Mouse (Mus musculus): ENCODE measurements around the gene Fcrl5.

DNA sequence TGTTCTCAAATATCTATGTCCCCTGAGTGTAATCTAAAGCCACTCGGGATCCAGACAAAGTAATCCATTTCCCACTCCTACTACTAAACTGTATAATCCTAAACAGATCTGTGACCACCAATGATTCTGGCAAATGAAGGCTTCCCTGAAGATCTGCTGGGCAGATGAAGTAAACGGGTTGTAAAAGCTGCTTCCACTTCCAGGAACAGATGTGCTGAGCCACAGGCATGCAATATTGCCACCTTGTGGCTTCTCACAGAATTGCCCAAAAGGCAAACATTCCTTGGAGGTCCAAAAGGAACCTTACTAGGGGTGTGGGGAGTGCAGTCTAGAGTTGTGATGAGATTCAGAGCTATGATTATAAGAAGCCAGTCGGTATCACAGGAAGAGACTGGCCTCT lies 63.5 kb downstream of the Fcrl5 start:
- TF ChIP-seq POLR2A (IDR thresholded peaks at IDR 0.05; ENCODE audit: borderline replicate concordance, insufficient read depth, low read length) (no peak), CTCF (IDR thresholded peaks at IDR 0.05; ENCODE audit: borderline replicate concordance, insufficient read depth, low read depth, low read length) (peak; percentile 77)
